Mouse (Mus musculus): ENCODE data around the gene Dph1.

The Dph1 gene

DNA sequence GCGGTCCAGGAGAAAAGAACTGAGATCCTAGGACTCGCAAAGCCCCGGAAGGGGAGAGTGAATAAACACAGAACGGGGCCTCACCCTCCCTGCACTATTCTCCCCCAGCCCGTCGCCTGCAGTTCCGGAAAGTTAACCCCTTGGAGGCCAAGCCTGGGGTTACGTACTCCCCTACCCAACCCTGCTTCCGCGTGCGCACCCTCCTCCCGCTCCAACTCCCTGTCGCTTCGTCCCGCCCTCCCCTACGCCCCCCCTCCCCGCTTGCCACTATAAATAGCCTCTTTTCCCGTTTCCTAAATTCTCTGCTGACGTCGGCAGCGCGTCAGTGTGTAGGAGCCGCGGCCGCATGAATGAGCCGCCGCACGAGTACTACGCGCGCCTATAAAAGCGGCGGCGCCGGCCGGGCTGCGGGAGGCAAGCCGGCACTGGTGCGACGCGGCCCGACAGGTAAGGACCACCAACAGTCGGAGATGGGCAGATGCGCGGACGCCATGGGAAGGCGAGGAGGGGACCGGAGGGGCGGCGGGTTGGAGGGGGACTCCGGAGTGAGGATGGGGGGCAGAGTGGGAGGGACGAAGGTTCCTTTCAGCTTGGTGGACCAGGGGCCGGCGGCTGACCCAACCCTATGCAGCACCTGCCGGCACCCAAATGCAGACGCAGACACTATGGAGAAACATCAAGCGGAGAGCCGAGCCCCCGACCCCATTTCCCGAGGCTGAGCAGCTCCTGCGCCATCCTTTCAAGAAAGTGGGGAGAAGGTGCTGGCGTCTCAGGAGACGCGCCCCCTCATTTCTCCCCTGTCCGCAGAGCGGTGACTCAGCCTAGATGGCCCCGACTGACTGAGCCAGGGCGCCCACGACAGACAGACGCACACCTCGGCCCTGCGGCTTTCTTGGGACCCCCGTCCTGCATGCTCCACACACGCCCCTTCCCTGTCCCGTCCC is 18.6 kb downstream of the Dph1 start:
- peak; percentile 53 for DNase-seq

DNA sequence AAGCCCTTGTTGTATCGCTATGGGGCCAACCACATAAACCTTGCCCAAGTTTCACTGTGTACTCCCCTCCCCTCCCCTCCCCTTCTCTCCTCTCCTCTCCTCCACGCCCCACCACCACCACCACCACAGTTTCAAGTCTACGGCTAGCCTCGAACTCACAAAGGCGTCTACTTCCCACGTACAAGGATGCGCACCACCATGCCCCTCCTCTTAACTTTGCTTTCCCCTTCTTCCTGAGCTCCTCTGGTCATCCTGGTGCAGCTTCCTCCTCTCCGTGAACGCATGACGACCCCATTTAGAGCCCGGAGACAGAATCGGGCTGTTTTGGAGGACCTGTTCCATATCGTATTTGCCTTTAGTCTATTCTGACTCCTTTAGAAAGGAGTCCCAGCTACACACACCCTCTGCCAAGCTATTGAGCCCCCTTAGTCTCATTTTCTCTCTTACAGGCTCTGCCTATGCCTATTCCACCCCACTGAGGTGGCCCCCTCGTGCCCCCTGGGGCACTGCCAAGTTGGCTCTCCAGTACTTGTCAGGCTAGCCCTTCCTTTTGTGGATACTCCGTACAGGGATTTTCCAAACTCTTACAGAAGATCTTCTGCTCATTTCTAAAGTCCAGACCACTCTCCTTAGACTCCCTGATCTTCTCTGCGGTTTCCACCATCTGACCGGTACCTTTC is 19.7 kb downstream of the Dph1 start:
- no peak for DNase-seq

DNA sequence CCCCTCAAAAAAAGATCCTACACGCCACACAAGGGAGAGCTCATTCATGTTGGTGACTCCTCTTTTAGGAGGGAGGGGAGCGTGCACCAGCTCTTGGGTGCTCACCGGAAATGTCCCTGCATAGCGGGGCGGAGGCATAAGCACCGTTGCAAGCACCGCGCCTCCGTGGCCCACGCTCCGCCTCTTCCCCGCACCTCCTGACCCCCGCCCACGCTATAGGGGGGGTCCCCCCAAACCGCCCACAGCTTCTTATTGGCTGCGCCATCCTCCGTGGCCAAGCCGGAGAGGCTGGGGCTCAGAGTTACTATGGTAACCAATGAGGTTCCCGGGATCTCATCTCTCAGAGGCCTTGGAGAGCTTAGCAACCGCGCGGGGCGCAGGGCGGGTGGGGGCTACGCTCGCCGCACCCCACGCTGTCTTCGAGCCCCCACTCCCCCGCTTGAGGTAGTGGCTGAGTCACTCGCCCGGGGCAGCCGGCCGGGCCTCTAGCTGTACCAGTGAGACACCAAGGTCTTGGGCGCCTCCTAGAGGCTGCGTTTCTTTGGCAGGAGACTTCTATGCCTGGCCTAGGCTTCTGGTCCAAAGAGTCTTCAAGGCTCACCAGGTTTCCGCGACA is 20.8 kb downstream of the Dph1 start:
- DNase-seq, result peak; percentile 95

DNA sequence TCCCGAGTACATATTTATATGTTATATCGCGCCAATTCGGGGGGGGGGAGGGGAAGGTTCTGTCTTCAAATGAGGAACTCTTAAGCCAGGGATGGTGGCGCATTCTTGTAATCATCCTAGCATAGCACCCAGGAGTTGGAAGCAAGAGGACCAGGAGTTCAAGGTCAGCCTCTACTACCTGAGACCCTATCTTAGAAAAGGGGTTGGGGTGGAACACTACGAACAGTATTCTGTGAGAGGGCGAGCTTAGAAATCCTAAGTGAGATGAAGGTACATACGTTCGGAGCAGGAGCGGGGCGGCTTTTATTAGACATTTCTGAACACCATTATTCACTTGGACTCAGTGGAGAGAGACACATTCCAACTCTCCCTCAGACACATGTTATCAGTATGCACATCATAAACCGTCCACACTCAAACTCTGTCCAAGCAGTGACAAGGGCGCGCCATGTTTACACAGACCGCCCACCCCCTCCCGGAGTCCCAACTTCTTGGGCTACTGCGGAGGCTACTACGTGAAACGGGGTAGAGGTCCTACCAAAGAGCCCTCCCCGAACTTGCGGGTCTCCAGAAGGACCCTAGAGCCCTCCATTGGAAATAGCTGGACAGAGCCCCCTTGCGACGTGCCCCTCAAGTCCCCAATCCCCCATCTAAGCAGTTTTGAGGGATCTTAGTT is 21.5 kb downstream of the Dph1 start, which contains the start of gene Hic1:
TSS of gene Hic1 (minus strand) at position 115 of the 676 bp plus-strand sequence.
- peak; percentile 33 for DNase-seq

DNA sequence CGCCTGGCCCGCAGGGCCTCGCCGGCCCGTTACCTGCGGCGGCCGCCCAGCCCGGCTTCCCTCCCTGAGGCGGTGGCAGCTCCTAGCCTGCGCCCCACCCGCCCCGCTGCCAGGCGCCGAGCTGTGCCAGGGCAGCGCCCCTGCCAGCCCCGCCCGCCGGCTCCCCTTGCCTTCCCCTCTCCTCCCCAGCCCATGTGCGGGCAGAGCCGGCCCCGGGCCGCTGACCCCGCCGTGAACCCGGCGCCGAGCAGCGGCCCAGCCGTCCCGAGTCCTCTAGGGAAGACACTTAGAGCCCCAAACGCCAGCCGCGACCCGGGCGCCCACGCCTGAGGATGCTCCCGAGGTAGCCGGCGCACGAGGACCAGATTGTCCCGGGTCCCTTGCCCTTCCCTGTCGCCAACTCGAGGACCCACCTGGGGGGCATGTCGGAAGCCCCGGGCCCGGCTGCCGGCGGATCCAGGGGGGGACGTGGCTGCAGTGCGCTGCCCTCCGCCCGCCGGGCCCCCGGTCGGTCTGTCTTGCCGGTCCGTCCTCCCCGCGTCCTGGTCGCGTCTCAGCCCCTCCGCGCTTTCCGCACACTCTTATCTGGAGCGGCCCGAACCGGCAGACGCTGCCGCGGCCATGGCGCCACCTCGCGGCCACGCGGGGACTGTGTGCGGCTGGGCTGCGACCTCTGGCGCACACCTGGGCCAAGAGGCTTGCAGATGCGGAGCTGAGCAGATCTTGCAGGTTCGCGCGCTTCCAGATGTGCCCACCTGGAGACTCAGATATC is 22.3 kb downstream of the Dph1 start:
- DNase-seq, result peak; percentile 91

DNA sequence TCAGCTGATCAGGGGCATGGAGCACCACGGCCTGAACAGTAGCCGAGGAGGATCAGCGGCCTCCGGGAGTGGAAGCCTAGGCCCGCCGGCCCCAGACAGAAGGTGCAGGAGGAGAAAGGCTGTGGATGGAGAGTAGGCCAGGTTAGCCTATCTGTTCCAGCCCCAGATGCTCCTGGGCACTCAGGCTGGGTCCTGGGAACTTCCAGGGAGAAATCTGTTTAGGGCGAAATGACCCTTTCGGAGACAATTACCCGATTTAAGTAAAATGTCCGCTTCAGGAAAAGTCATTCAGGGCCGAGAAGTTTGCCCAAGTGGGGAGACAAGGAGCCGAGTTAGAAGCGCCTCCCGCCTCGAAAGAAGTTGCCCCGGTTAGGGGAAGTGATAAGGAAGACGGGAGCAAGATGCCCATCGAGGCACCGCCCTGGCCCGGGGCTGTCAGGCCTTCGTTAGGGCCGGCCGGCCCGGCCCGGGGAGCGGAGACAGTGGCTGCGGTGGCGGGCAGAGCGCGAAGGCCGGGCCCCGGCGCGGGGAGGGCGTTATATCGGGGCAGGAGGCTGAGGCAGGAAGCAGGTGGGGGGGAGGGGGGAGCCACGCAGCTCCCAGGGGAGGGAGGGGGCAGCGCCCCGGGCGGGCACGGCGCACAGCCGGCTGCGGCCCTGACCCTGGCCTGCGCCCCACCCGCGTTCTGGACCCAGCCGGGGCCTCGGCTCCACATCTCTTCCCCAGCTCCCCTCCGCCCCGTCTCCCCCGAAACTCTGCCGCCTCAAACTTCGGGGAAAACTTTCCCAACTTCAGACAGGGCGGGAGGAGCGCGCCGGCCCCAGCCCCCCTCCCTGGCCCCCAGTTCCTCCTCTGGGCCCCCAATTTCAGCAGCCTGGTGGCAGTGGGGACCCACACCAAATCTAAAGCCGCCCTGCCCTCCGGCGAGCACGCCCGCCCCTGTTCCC is 23.1 kb downstream of the Dph1 start:
- peak; percentile 70 for DNase-seq

DNA sequence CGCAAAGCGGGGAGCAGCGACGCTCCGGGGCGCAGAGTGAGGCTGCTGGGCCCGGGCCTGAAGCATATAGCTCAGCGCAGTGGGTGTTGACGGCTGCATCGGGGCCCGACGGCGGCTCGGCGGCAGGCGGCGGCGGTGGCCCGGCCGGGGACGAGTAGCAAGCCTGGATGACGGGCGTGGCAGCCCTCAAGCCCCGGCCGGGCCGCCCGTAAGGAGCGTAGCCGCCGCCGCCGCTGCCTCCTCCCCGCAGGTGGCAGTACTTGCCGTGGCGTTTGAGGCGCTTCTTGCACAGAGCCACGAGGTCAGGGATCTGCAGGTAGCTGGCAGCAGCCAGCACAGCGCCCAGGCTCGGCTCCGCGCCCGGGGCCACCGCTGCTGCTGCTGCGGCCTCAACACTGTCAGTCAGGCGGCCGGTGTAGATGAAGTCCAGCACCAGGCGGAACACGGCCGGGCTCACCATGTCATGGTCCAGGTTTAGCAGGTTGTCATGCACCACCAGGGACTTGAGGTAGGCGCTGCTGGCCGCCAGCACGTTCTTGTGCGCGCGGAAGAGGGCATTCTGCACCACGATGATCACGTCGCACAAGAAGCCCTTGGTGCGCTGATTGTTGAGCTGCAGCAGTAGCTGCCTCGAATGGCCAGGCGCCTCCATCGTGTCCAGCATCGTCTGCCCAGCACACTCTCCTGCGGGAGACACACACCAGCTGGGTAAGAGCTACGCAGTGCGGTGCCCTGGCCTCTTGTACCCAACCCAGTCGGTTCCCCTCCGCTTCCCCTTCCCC is 24.0 kb downstream of the Dph1 start:
- peak; percentile 68 for DNase-seq

DNA sequence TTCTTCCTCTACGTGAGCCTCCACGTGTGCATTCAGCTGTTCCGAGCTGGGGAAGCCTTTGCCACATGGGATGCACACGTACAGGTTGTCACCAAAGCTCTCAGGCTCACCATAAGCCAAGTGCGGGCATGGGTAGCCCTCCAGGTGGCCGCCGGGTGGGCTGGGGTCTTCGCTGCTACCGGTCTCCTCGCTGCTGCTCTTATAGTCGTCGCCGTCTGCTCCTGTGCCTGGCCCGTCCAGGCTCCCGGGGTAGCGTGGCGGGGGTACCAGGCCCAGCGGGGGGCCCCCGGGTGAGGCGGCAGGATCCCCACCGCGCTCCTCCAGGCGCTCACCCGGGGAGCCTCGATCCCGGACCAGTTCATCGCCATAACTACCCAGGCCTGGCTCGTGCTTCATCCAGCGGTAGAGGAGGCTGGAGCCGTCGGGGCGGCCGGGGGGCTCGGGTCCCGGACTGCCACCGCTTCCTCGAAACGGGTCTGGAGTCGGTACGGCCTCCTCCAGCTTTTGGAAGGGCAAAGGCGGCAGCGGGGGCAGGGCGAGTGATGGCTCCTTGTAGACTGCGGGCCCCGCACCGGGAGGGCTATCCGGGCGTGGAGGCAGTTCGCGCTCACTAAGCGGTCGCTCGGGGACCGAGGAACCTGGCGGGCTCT is 24.7 kb downstream of the Dph1 start:
- DNase-seq, result peak; percentile 41

DNA sequence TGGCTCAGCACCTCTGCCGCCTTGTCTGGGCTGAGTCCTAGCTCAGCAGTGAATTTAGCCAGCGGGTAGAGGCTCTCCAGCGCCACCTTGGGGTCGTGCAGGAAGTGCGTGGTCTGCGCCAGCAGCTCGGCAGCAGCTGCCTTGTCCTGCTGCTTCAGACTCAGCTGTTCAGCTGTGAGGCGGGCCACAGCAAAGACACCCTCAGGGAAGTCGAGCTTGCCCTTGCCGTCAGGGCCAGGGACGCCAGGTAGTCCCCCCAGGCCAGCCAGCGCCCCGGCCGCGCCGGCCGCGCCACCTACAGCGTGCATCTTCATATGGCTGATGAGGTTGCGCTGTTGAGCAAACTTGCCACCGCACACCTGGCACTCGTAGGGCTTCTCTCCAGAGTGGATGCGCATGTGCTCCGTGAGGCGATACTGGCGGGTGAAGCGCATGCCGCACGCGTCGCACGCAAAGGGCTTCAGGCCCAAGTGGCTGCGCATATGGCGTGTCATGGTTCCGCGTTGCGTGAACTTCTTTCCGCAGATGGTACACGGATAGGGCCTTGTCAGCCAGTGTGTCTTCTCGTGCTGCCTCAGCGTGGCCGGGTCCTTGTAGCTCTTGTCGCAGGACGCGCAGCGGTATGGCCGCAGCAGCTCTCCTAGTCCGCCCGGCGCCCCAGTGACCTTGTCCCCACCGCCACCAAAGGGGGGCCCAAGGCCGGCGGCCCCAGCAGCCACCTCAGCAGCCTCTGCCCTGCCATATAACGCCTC is 25.4 kb downstream of the Dph1 start:
- DNase-seq, result peak; percentile 88

DNA sequence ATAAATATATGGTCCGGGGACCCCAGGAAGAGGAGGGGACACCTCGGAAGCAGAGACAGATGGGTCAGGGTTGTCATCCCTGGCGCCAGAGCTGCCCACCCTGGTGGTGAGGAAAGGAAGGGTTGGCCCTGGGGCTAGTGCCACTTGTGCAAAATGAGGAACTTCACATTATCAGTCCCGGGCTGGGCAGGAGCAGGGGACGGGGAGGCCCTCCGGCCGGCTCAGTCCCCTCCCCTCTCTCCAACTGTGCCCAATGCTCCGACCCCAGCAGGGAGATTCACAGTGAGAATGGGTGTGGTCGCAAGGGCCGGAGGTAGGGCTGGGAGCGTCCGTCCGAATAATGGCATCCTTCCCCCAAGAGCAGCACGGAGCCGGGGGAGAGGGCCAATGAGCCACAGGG is 26.3 kb downstream of the Dph1 start:
- DNase-seq, result no peak

DNA sequence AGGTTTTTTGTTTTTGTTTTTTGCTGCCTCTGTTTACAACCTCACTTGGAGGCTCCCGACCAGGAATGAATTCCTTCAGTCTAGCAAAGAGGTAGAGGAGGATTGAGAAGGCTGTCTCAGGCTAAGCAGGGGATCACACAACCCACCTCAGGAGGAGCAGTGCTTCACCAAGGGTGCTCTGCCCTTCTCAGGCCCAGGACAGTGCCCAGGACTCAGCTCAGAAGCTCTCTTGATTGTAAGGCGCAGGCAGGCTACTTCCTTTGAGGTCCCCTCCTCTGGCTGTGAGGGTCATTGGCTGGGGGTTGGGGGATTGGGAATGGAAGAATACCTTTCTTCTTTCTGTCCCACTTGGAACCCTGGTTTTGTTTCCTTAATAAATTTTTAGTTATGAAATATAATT is 27.0 kb downstream of the Dph1 start:
- no peak for DNase-seq

DNA sequence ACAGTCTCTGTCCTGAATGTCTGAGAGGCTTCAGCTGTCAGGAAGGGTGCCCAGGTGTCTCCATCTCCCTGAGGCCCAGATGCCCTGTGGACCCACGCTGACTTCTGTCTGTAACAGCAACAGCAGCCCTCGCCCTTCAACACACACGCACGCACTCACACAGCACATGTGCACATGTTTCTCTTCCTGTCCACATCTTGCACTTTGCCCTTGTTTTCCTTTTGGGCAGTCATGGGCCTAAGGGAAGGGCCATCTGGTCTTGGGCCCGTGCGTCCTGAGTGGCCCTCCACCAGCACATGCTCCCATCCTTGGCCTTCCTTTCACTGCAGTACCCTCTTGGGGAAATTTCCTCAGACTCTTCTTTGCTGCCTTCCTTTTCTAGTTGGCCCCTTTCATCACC is 27.7 kb downstream of the Dph1 start:
- DNase-seq, result peak; percentile 29

DNA sequence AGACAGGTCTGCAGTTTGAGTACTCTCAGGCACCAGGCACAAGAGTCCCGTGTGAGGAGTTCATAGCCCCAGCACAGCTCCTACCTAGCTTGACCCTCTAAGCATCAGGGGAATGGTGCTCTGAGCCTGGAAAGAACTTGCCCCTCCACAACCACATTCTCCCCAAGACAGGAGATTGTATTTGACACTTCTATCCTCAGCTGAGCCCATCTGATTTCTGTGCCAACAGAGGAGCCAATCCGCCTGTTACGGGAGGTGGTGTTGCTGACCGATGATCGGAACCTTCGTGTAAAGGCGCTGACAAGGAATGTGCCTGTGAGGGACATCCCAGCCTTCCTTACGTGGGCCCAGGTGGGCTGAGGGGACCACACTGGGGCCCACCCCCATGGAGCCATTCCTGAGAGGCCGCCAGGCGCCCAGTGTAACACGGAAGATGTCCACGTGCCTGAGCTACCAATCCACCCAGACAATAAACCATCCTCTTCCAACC is 28.4 kb downstream of the Dph1 start:
- no peak for DNase-seq

DNA sequence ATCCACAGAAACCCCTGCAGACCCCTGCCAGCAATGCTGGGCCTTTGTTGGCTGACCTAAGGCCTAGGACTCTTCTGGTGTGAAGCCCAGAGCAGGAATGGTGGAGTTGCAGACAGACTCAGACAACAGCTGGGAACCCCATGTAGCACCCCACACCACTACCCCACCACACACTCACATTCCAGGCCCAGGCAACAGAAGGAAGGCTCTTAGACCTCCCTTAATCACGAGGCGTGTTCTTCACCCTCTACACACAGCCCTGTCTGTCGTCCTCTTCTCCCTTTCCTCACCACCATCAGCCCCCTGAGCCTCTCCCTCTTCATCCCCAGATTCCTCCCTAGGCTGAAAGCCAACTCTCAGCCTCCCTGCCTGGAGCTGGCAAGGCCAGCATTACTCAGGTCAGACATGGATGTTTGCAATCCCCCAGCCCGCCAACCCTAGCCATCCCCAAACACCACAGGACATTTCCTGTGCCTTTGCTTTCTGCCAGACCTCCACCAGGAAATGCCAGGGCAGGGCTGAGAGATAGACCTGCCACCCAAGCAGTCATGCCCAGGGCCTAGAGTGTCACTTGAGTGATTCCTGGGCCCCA is 29.5 kb downstream of the Dph1 start:
- DNase-seq, result no peak

DNA sequence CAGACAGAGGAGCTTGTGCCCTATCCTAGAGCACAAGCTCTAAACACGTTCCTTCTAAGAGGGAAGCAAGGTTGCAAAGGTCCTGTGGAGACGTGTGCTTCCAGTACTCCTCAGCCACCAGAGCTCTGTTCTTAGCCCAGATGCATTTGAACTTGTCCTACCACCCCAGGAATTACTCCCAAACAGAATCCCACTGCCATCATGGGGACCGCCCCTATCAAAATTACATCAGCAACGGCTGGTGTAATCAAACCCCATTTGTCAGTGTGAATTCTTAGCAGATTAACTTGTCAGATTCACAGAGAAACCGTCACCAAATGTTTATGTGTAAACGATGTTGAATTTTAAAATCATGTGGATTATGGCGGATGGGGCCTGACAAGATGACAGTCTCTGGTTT is 30.1 kb downstream of the Dph1 start:
- no peak for DNase-seq

DNA sequence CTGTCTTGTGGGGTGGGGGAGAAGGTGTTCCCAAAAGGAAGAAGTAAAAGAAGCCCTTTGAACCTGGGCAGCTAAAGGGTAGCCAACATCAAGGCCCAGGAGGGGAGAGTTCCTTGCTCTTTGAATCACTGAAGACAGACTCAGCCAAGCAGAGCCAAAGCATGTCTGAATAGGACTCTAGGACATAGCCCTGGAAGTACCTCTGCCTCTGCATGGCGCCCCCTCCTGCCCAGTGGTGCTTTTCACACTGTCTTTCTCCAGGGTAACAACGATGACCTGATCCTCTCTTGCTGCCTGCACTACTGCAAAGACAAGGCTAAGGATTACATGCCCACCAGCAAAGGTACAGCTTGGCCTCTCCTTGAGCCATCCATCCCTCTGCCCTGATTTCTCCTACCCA is 31.5 kb downstream of the Dph1 start:
- peak; percentile 56 for DNase-seq

DNA sequence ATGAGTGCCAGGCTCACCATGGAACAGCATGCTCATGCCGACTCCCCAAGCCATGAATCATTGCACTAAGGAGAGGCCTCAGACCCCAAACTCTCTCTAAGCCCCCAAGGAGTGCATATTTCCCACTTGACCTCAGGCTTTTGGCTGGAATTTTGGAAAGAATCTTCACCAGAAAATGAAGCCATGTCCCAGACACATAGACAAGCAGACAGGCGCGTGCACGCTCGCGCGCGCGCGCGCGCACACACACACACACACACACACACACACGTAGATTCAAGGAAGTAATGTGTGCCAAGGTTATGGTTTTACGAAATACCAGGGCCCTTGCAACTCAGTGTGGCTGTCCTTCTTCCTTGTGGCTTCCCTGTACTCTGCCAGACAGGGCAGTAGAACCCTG is 32.6 kb downstream of the Dph1 start:
- DNase-seq, result peak; percentile 61

DNA sequence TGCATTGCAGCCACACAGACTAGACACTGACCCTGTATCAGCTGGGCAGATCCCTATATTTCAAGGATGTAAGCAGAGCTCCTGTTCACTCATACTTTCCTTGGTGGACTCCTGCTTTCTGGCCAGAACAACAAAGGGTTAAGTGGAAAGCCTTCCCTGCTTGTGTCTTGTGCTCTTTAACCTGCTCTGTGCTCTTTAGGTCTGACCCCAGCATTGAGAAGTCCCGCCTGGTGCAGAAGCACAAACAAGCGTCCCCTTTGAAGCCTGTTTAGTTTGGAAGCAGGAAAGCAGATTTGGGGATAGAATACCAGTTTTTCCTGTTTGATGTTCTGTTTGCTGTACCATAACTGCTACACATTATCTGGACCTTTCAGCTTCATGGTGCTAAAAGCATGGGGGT is 33.1 kb downstream of the Dph1 start:
- DNase-seq, result peak; percentile 41

Data from kidney, postnatal 14 days (tissue).